Mouse (Mus musculus) brain, embryonic 18.5 days (tissue): ENCODE data around the gene Ttll10.

Experiments
- DNase-seq: peaks from one replicate; pipeline ENCODE4 v3.0.0-alpha.2; 2012; ENCODE audit warnings: low read depth, low spot score

Gene Ttll10

GRCm38 (mm10) chr4:156059261-156059660 lies at the start of gene Ttll10:
Ttll10 (minus strand) TSS chr4:156059414.
- DNase-seq = no peak

- DNase-seq = no peak
These were observed 44.1 kb upstream of the Ttll10 start for GRCm38 (mm10) chr4:156103342-156103741.

GRCm38 (mm10) chr4:156101481-156101903 lies 42.3 kb upstream of the Ttll10 start:
- no peak for DNase-seq

GRCm38 (mm10) chr4:156100501-156100900 lies 41.3 kb upstream of the Ttll10 start:
- DNase-seq = no peak

DNA sequence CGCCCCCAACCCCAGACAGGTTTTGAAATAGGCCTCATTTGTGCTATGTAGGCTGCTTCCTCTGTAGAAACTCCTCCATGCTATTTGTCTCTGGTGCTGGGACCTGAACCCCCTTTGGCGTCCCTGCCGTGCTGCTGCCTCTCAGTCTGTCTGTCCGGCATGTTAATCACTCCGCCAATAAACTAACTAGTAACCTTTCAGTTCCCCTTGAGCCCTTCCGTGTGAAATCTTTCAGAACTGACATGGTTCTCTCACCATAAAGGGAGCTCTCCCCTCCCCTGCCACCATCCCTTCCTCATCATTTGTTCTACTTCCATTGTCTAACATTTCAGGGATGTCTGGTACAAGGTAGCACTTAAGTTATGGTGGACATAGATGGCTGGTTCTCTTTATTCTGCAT lies 40.2 kb upstream of the Ttll10 start:
- DNase-seq = no peak

DNA sequence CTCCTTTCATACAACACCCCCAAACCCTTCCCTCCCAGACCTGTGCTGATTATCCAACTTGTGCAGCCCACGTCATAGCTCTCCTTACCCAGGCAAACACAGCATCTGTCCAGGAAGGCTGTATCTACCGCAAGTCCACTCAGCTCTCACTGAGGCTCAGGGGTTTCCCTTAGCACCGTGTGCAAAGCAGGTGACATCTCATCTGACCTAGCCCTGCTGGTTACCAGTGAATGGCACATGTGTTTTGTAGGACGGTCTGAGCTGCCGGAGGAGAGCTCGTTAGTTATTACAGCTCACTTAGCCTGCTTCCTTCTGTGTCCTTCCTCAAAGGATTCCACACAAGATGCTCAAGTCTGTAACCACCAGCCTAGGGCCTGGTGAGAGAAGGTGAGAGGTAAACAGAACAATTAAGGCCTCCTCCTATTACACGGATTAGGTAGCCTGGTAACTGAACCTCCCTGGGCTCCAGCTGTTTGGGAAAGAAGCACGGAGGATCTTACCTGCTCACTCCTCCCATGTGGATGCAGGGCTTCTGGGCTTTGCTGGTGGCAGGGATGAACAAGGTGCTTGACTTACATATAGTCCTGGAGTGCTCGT lies 38.7 kb upstream of the Ttll10 start:
- no peak for DNase-seq

DNA sequence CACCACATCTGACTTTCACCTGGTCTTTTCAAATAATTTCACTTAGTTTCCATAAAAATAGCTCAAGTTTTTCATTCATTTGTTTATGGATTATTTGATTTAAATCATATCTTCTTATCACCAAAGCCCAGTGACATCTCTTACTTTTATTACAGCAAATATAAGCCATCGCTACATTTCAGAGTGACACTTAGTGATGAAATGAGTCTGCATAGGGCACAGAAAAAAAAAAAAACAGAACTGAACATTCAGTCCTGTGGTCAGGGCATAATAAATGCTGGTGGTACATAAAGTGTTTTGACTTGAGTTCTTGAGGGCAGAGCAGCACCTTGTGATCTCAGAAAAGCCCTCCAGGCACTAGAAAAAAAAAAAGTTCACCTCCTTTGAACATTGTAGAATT lies 37.0 kb upstream of the Ttll10 start:
- DNase-seq = no peak

DNA sequence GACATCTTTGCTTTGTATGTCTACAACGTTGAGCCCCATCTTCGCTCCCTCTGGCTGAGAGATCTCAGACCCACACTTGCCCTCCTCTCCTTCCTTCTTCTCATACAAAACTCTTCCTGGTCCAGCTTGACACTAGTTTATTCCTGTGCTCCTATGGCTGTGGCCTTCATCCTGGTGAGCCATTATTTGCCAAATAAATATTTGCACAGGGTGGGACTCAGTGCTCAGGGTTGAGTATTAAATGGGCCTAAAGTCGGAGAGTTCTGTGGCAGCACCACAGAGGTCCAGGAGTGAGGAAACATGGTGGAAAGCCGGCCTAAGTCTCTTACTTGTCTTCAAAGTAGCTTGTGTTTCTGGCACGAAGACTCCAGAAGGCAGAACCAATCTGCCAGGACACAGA lies 34.5 kb upstream of the Ttll10 start:
- DNase-seq = no peak

DNA sequence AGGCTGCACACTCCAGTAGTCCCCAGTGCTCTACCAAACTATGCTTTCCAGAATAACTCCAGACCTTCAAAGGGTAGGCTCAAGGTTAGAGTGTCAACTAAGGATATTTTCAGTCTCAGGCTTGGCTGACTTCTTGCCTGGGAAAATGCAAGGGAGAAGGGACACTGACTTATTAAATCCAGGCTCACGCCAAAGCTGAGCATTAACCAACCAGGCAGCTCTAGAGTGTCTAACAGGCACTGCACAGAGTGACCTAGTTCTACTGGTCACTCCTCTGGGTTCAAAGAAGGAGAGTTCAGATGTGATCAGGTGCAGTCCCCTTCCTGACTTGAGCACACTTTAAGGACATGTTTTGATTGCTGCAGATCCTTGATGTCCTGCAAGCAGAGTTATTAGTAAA lies 33.6 kb upstream of the Ttll10 start:
- DNase-seq = no peak

DNA sequence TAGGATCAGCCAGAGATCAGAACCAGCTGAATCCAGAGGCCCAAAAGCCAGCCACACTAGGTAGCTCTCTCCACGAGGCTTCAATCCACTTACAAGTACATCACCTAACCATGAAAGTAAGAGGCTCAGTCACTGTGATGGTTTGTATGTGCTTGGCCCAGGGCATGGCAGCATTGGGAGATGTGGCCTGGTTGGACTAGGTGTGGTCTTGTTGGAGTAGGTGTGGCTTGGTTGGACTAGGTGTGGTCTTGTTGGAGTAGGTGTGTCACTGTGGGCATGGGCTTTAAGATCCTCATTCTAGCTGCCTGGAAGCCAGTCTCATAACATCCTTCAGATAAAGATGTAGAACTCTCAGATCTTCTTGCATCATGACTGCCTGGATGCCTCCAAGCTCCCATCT lies 32.0 kb upstream of the Ttll10 start:
- DNase-seq = no peak

GRCm38 (mm10) chr4:156087398-156088087 lies 28.3 kb upstream of the Ttll10 start:
- DNase-seq = no peak

DNA sequence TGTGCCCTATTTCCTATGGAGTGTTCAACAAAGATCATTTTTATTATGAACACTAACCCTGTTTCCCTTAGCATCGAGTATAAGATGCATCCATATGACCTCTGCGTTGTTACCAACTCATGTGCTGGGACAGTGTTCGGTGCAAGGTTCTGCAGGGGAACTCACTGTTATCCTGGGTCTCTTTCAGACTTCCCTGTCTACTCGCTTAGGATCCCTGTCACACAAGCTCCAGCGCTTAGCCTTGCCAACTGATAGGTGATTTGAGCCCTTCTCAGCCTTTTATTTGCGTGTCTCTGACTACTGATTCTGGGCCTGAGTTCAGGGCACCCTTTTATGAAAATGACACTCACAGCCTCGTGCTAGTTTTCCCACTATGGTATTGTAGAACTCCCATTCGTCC lies 26.0 kb upstream of the Ttll10 start:
- no peak for DNase-seq

GRCm38 (mm10) chr4:156084096-156084879 lies 25.1 kb upstream of the Ttll10 start:
- DNase-seq = no peak

DNA sequence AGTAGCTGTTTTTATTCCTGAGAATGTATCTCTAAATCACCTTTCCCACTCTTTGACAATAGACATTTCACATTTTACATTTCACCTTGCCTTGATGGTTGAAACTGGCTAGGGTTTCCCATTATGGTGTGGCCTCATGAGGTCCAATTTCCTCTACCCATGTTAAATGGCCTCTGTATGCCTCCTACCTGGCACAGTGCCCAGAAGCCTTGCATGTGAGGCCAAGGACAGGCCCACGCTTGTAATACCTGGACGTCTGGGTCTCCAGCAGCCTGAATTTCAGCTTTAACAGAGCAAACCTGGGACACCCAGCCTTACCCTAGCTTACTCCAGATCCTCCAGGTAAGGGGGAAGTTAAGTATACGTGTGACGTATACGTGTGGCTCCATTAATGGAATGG lies 24.1 kb upstream of the Ttll10 start:
- no peak for DNase-seq

GRCm38 (mm10) chr4:156082621-156083234 lies 23.5 kb upstream of the Ttll10 start:
- DNase-seq = no peak

DNA sequence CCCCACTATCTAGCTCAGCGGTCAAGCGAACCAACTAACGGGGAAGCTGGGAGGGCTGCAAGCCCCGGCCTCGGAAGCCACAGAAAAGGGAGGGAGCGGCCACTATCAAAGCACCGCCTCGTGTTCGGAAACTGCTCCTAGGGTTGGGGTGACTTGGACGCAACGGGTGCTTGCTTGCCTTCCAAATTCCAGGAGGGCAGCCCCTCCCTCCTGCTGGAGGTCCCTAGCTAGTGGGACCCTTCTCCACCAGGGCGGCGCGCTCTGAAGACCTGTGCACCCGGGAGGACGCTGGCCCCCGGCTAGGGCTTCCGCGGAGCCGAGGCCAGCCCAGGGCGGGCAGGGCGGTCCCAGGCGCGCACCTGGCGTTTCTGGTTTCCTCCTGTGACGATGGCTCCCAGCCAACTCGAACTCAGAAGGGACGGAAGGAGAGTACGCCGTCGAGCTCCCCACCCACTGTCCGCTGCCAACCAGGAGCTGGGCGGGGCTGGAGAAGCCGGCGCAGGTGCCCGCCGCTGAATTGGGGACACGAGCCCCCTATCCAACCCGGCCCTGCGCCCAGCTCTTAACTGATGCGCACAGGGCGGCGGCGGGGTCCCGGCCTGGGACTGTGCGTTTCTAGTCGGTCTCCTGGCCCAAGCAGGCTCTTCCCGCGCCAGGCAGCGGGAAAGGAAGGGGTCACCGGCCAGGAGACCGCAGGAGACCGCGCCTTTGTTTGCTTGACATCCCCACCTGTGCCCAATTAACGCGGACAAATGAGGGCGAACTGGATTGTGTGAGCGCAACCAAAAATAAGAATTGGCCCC lies 18.5 kb upstream of the Ttll10 start:
- no peak for DNase-seq

- no peak for DNase-seq
These were observed 17.7 kb upstream of the Ttll10 start for GRCm38 (mm10) chr4:156076911-156077382.

DNA sequence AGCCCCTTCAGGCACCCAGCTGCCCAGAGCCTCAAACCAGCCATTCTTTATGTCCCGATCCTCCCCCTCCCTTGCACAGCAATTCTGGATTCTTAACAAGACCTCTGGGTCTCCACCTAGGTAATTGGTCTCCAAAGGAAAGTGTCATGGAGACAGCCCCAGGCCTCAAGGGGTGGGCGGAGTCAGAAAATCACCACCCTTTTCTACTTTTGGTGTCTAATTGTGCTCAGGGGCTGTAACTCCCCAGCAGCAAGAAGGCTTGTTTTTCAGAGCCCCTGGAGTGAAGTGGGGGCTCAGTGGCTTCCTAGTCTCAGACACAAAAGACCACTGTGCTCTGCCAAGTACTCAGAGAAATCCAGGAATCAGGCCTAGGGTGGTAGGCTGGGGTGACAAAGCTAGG lies 11.5 kb upstream of the Ttll10 start:
- no peak for DNase-seq

GRCm38 (mm10) chr4:156070276-156070675 lies 11.1 kb upstream of the Ttll10 start:
- no peak for DNase-seq

GRCm38 (mm10) chr4:156069701-156070100 lies 10.5 kb upstream of the Ttll10 start:
- no peak for DNase-seq

- DNase-seq = no peak
These were observed 8.2 kb upstream of the Ttll10 start for GRCm38 (mm10) chr4:156067256-156067949.
